Comparison of ENCODE assay signal across 16 mouse cellular contexts in genomic region chr13:51085941-51086340, GRCm38 (mm10).
"Had no signal": no experiment of that assay in that cellular context is flagged by ENCODE, and none has a peak within 500 bp of the region (broad histone marks: within the 10 kb centered on the region; RNA-seq: fewer than 3 reads in every experiment).

No protein-coding gene starts in this region.

- H3K27me3 ChIP-seq: neural tube, embryonic 13.5 days; neural tube, embryonic 15.5 days; stomach, embryonic 15.5 days had no signal

- H3K4me1 ChIP-seq: neural tube, embryonic 13.5 days; neural tube, embryonic 15.5 days; stomach, embryonic 15.5 days had no signal

- H3K9me3 ChIP-seq: neural tube, embryonic 13.5 days; neural tube, embryonic 15.5 days; stomach, embryonic 15.5 days had no signal

- H3K4me3 ChIP-seq: neural tube, embryonic 13.5 days; neural tube, embryonic 15.5 days; stomach, embryonic 15.5 days had no signal

- H3K36me3 ChIP-seq: neural tube, embryonic 13.5 days; neural tube, embryonic 15.5 days; stomach, embryonic 15.5 days had no signal

- DNase-seq: retina, postnatal 1 day; right cerebral cortex, adult 18-20 months; right cerebral cortex, postnatal 14 days; right cerebral cortex, postnatal 25 days; right cerebral cortex, postnatal 4 days; spleen, adult 18-20 months; thymus, adult 18-20 months; thymus, adult 2 months; thymus, postnatal 14 days; thymus, postnatal 25 days; thymus, postnatal 36 days; thymus, postnatal 4 days had no signal

- H3K27ac ChIP-seq: neural tube, embryonic 13.5 days; neural tube, embryonic 15.5 days; stomach, embryonic 15.5 days; stomach, postnatal 0 days had no signal
